ENCODE assay signal across 8 mouse cellular contexts in the genomic region with DNA sequence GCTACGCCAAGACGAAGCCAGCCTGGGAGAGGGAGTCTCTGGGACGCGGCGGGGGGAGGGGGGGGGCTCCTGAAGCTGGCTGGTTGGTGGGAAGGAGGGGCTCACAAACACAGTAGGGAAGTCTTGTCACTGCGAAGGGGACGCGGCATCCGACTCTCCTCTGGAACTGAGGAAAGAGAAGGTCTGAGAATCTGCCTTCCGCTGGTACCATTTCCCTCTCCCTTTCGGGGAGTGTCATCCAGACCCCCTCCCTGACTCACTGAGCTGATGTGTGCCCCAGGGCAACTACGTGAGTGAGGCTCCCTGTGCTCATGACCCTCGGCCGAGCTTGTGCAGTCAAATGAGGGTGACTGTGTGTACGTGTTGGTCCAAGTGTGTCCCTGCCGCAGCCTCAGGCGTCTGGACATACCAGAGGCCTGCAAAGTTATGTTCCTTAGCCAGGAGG. TPM values are rescaled to one million over a fixed set of nuclear protein-coding genes. Genes with fewer than 3 reads are reported as not detected.
A peak's percentile ranks its signal among the peaks of the same experiment; 100 is the strongest.
DNase-seq lines count a peak whose midpoint lies in the region; ATAC-seq lines count a peak whose summit lies in the region.

No protein-coding gene starts in this region.

- H3K9ac ChIP-seq in kidney, embryonic 14.5 days (ENCODE audit: low read depth, low read length), result peak overlapping the region; percentile 23; the same call in 1 of the 2 replicates
- 0 out of 2 replicates have a peak overlapping the region, but pooled peaks have one; percentile 13 for H3K9ac ChIP-seq in heart, embryonic 16.5 days (ENCODE audit: low read length)

- ATAC-seq in kidney, embryonic 14.5 days (ENCODE audit: low FRiP score, low TSS enrichment), result peak; percentile 61
- ATAC-seq in heart, embryonic 16.5 days (replicated peaks; ENCODE audit: extremely low read depth, insufficient read depth, low FRiP score), result no peak; the same call in none of the 2 replicates
- ATAC-seq in monocyte, adult 5-6 weeks (replicated peaks; ENCODE audit: insufficient number of reproducible peaks, low FRiP score, low TSS enrichment, poor library complexity, severe bottlenecking), result no peak

- no peak for DNase-seq in kidney, adult 9 months
- DNase-seq in R1 (ENCODE audit: low read depth, low spot score), result peak; percentile 48
- DNase-seq in midbrain, embryonic 10.5 days (ENCODE audit: low spot score), result peak; percentile 29
- DNase-seq in right cerebral cortex, postnatal 10 days (ENCODE audit: low spot score in 2 of 2), result no peak
- no peak for DNase-seq in cerebellum, postnatal 36 days

- WGBS in kidney, embryonic 14.5 days, result 6% methylated on average over 17 of the region's 17 CpGs
- 22% methylated on average over 17 of the region's 17 CpGs for WGBS in heart, embryonic 16.5 days
- WGBS in midbrain, embryonic 10.5 days, result 4% methylated on average over 17 of the region's 17 CpGs

- H3K4me3 ChIP-seq in kidney, embryonic 14.5 days (ENCODE audit: low read length), result peak overlapping the region; percentile 35
- peak overlapping the region; percentile 56 for H3K4me3 ChIP-seq in heart, embryonic 16.5 days (ENCODE audit: low read length)
- H3K4me3 ChIP-seq in midbrain, embryonic 10.5 days, result peak overlapping the region; percentile 47

- H3K4me1 ChIP-seq in kidney, embryonic 14.5 days (ENCODE audit: control insufficient read depth, insufficient read depth, low read length), result peaks cover 9% of the 10 kb centered on the region
- H3K4me1 ChIP-seq in heart, embryonic 16.5 days (ENCODE audit: control insufficient read depth, insufficient read depth, low read length), result peaks cover 14% of the 10 kb centered on the region
- peaks cover 24% of the 10 kb centered on the region for H3K4me1 ChIP-seq in midbrain, embryonic 10.5 days

- peaks cover 28% of the 10 kb centered on the region for H3K27me3 ChIP-seq in kidney, embryonic 14.5 days (ENCODE audit: control insufficient read depth, insufficient read depth, low read length)
- H3K27me3 ChIP-seq in heart, embryonic 16.5 days (ENCODE audit: control insufficient read depth, insufficient read depth, low read length), result peaks cover 25% of the 10 kb centered on the region
- peaks cover 100% of the 10 kb centered on the region for H3K27me3 ChIP-seq in midbrain, embryonic 10.5 days (ENCODE audit: low read depth, poor library complexity, severe bottlenecking)

- H3K27ac ChIP-seq in kidney, embryonic 14.5 days (ENCODE audit: low read depth, low read length), result no peak overlapping the region
- H3K27ac ChIP-seq in heart, embryonic 16.5 days (ENCODE audit: low read length), result no peak overlapping the region
- no peak overlapping the region for H3K27ac ChIP-seq in midbrain, embryonic 10.5 days (replicated peaks)

- H3K36me3 ChIP-seq in kidney, embryonic 14.5 days (ENCODE audit: control insufficient read depth, insufficient read depth, low read length), result no peaks in the 10 kb centered on the region
- H3K36me3 ChIP-seq in heart, embryonic 16.5 days (ENCODE audit: control insufficient read depth, insufficient read depth), result no peaks in the 10 kb centered on the region
- no peaks in the 10 kb centered on the region for H3K36me3 ChIP-seq in midbrain, embryonic 10.5 days

- peak overlapping the region; percentile 67 for H3K4me2 ChIP-seq in kidney, embryonic 14.5 days (replicated peaks; ENCODE audit: low read depth, low read length)
- H3K4me2 ChIP-seq in heart, embryonic 16.5 days (ENCODE audit: low read depth, low read length), result peak overlapping the region; percentile 89

- no peaks in the 10 kb centered on the region for H3K9me3 ChIP-seq in kidney, embryonic 14.5 days (ENCODE audit: control insufficient read depth, low read length)
- H3K9me3 ChIP-seq in heart, embryonic 16.5 days (replicated peaks; ENCODE audit: control insufficient read depth, low read length), result no peaks in the 10 kb centered on the region
- no peaks in the 10 kb centered on the region for H3K9me3 ChIP-seq in midbrain, embryonic 10.5 days (replicated peaks)

RNA-seq across cellular contexts. Expression of a gene that starts 6.1 kb away (rescaled TPM):
- 1.1 and 1.3 TPM in 2 replicates for polyA plus RNA-seq in kidney, embryonic 14.5 days (2014; fragmentation: Nextera tagmentation; extraction: Ambion mirVana)
- 2.1 and 5.3 TPM in 2 replicates for polyA plus RNA-seq in heart, embryonic 16.5 days (2015; fragmentation: Nextera tagmentation; extraction: Ambion mirVana)
- polyA plus RNA-seq in midbrain, embryonic 10.5 days (2016; fragmentation: Nextera tagmentation; extraction: Ambion mirVana), result 0.39 and 0.66 TPM in 2 replicates
- total RNA-seq in monocyte, adult 5-6 weeks (2017), result not detected in 3 replicates

RNA-seq across cellular contexts. Expression of a gene that starts 7.5 kb away (rescaled TPM):
- polyA plus RNA-seq in kidney, embryonic 14.5 days (2014; fragmentation: Nextera tagmentation; extraction: Ambion mirVana), result 3.1 and 3.4 TPM in 2 replicates
- polyA plus RNA-seq in heart, embryonic 16.5 days (2015; fragmentation: Nextera tagmentation; extraction: Ambion mirVana), result 3.4 and 4.3 TPM in 2 replicates
- 1.1 and 1.3 TPM in 2 replicates for polyA plus RNA-seq in midbrain, embryonic 10.5 days (2016; fragmentation: Nextera tagmentation; extraction: Ambion mirVana)
- 6.3 to 35.0 TPM (median 6.9 TPM) in 3 replicates for total RNA-seq in monocyte, adult 5-6 weeks (2017)

RNA-seq across cellular contexts. Expression of a gene that starts 10.3 kb away (rescaled TPM):
- polyA plus RNA-seq in kidney, embryonic 14.5 days (2014; fragmentation: Nextera tagmentation; extraction: Ambion mirVana), result 6.8 and 10.8 TPM in 2 replicates
- 9.2 and 10.9 TPM in 2 replicates for polyA plus RNA-seq in heart, embryonic 16.5 days (2015; fragmentation: Nextera tagmentation; extraction: Ambion mirVana)
- polyA plus RNA-seq in midbrain, embryonic 10.5 days (2016; fragmentation: Nextera tagmentation; extraction: Ambion mirVana), result 6.5 and 7.0 TPM in 2 replicates
- 4.1 to 10.4 TPM (median 4.7 TPM) in 3 replicates for total RNA-seq in monocyte, adult 5-6 weeks (2017)

RNA-seq across cellular contexts. Expression of a gene that starts 17.3 kb away (rescaled TPM):
- polyA plus RNA-seq in kidney, embryonic 14.5 days (2014; fragmentation: Nextera tagmentation; extraction: Ambion mirVana), result 49.7 and 61.8 TPM in 2 replicates
- polyA plus RNA-seq in heart, embryonic 16.5 days (2015; fragmentation: Nextera tagmentation; extraction: Ambion mirVana), result 92.1 and 101 TPM in 2 replicates
- polyA plus RNA-seq in midbrain, embryonic 10.5 days (2016; fragmentation: Nextera tagmentation; extraction: Ambion mirVana), result 28.6 and 31.5 TPM in 2 replicates
- total RNA-seq in monocyte, adult 5-6 weeks (2017), result 3.2 TPM in 1 of 3 replicates, not detected in the others

RNA-seq across cellular contexts. Expression of a gene that starts 56.1 kb away (rescaled TPM):
- polyA plus RNA-seq in kidney, embryonic 14.5 days (2014; fragmentation: Nextera tagmentation; extraction: Ambion mirVana), result 28.5 and 33.2 TPM in 2 replicates
- 11.1 and 11.4 TPM in 2 replicates for polyA plus RNA-seq in heart, embryonic 16.5 days (2015; fragmentation: Nextera tagmentation; extraction: Ambion mirVana)
- 33.0 and 33.6 TPM in 2 replicates for polyA plus RNA-seq in midbrain, embryonic 10.5 days (2016; fragmentation: Nextera tagmentation; extraction: Ambion mirVana)
- 20.9 to 44.1 TPM (median 28.5 TPM) in 3 replicates for total RNA-seq in monocyte, adult 5-6 weeks (2017)

Comparison
In these comparisons a context has a peak if more than half of its experiments do, and no peak if none do; other contexts are left out.
1. DNase-seq: peak in R1 (single experiment) and midbrain, embryonic 10.5 days (single experiment); none in kidney, adult 9 months (single experiment), right cerebral cortex, postnatal 10 days (0 of 2) and cerebellum, postnatal 36 days (0 of 2).
2. Peak in every context shown above with its lines, with median percentiles within 50 percentile points of each other: H3K4me3 ChIP-seq.